Mouse (Mus musculus) liver, embryonic 16.5 days (tissue): Measurements from ENCODE around the gene Cdr2. TPM values are rescaled to one million over a fixed set of nuclear protein-coding genes. Genes with fewer than 3 reads are reported as not detected.
"Not testable (repeated sequence)": the region's sequence is repeated elsewhere in the genome, so short reads cannot be mapped to it uniquely, and the experiment has no call there.

Experiments used
- ATAC-seq: fragments of 200-750 bp; cut with Nextera tagmentation; 2 replicates; pipeline ENCODE4 v1.8.0; 2017; ENCODE audit warnings: low read depth, mild to moderate bottlenecking, moderate number of reproducible peaks, moderate library complexity
- H3K27ac ChIP-seq: fragments of 300-500 bp; sonication (generic); 2 replicates; pipeline ENCODE4 v1.5.1; 2014; ENCODE audit warnings: mild to moderate bottlenecking, low read length
- H3K27me3 ChIP-seq: fragments of 300-500 bp; sonication (generic); 2 replicates; pipeline ENCODE4 v1.6.1; 2014; ENCODE audit warnings: low read depth, low read length, mixed read lengths; ENCODE audit not compliant: control insufficient read depth, insufficient read depth
- H3K36me3 ChIP-seq: fragments of 300-500 bp; sonication (generic); 2 replicates; pipeline ENCODE4 v1.6.1; 2014; ENCODE audit warnings: mild to moderate bottlenecking; ENCODE audit not compliant: control insufficient read depth, insufficient read depth
- H3K4me1 ChIP-seq: fragments of 300-500 bp; sonication (generic); 2 replicates; pipeline ENCODE4 v1.6.1; 2014; ENCODE audit warnings: low read depth, low read length, mixed read lengths; ENCODE audit not compliant: control insufficient read depth
- H3K4me2 ChIP-seq: fragments of 300-500 bp; sonication (generic); 2 replicates; pipeline ENCODE4 v1.6.1; 2014; ENCODE audit warnings: low read depth, low read length, mixed read lengths
- H3K4me3 ChIP-seq: fragments of 300-500 bp; sonication (generic); 2 replicates; pipeline ENCODE4 v1.5.1; 2014; ENCODE audit warnings: low read depth, mild to moderate bottlenecking, low read length
- H3K9ac ChIP-seq: fragments of 300-500 bp; sonication (generic); 2 replicates; pipeline ENCODE4 v1.6.1; 2014; ENCODE audit warnings: low read depth, low read length
- H3K9me3 ChIP-seq: fragments of 300-500 bp; sonication (generic); replicated peaks from 2 replicates; pipeline ENCODE4 v1.6.1; 2016; ENCODE audit warnings: low read length; ENCODE audit not compliant: control insufficient read depth
- WGBS: fragments of 180-500 bp; shearing (Covaris S2); extraction: QIAGEN DNeasy Blood & Tissue Kit; methylation state at CpG from one replicate; pipeline ENCODE4 v1.1.7; 2014; ENCODE audit not compliant: insufficient replicate concordance; 5-methylcytosine and 5-hydroxymethylcytosine counted together
- polyA plus RNA-seq: library from polyadenylated mRNA; unstranded; fragments of >200 nt; fragmentation: Nextera tagmentation; extraction: Ambion mirVana; gene quantifications from 2 replicates; pipeline ENCODE4 v1.2.1, GENCODE M21; 2015

Gene Cdr2
- polyA plus RNA-seq, 1 experiment from 2014 or later: 51.5 TPM

- no peaks in the 10 kb centered on the region for H3K27me3 ChIP-seq
- 23% methylated on average over 4 of the region's 4 CpGs for WGBS
- H3K4me1 ChIP-seq: peaks cover 33% of the 10 kb centered on the region
- H3K9ac ChIP-seq: peak overlapping the region; percentile 97
- H3K4me3 ChIP-seq: peak overlapping the region; percentile 88
- no peaks in the 10 kb centered on the region for H3K9me3 ChIP-seq
- H3K27ac ChIP-seq: peak overlapping the region; percentile 95
- no peaks in the 10 kb centered on the region for H3K36me3 ChIP-seq
- peak overlapping the region; percentile 85 for H3K4me2 ChIP-seq
- peak; percentile 78 for ATAC-seq
Measured at GRCm38 (mm10) chr7:120980041-120980440, 2.1 kb downstream of the Cdr2 start.

- H3K27ac ChIP-seq: no peak overlapping the region
Measured at GRCm38 (mm10) chr7:120977063-120977462, 5.0 kb downstream of the Cdr2 start.

GRCm38 (mm10) chr7:120974001-120974400 lies 8.1 kb downstream of the Cdr2 start:
- peaks cover 63% of the 10 kb centered on the region for H3K4me1 ChIP-seq
- ATAC-seq: no peak
- no peak overlapping the region for H3K4me2 ChIP-seq
- WGBS: 78% methylated on average over 3 of the region's 3 CpGs
- H3K27ac ChIP-seq: 0 out of 2 replicates have a peak overlapping the region, but pooled peaks have one; percentile 43
- no peak overlapping the region for H3K9ac ChIP-seq
- no peaks in the 10 kb centered on the region for H3K27me3 ChIP-seq
- H3K4me3 ChIP-seq: no peak overlapping the region
- H3K9me3 ChIP-seq: no peaks in the 10 kb centered on the region
- H3K36me3 ChIP-seq: no peaks in the 10 kb centered on the region

More at GRCm38 (mm10) chr7:120977063-120977462, 5.0 kb downstream of the Cdr2 start:
- peaks cover 44% of the 10 kb centered on the region for H3K4me1 ChIP-seq
- H3K27me3 ChIP-seq: no peaks in the 10 kb centered on the region
- peak overlapping the region; percentile 85 for H3K4me2 ChIP-seq
- WGBS: 68% methylated on average over 7 of the region's 7 CpGs
- no peak overlapping the region; the same call in 1 of the 2 replicates for H3K4me3 ChIP-seq
- H3K9ac ChIP-seq: no peak overlapping the region
- no peaks in the 10 kb centered on the region for H3K36me3 ChIP-seq
- no peak for ATAC-seq
- H3K9me3 ChIP-seq: no peaks in the 10 kb centered on the region

- not testable (repeated sequence) for H3K9me3 ChIP-seq, ATAC-seq, H3K9ac ChIP-seq, H3K4me3 ChIP-seq, H3K4me2 ChIP-seq, H3K27me3 ChIP-seq
- Histone ChIP-seq H3K4me1 (peaks cover 64% of the 10 kb centered on the region), H3K36me3 (peaks cover 12% of the 10 kb centered on the region), H3K27ac (0 out of 2 replicates have a peak overlapping the region, but pooled peaks have one; percentile 12)
- 66% methylated on average over 2 of the region's 2 CpGs for WGBS
Measured at GRCm38 (mm10) chr7:120972471-120972870, 9.6 kb downstream of the Cdr2 start.

- Histone ChIP-seq H3K36me3 (peaks cover 18% of the 10 kb centered on the region), H3K4me3 (no peak overlapping the region), H3K9me3 (no peaks in the 10 kb centered on the region), H3K4me1 (peaks cover 53% of the 10 kb centered on the region), H3K27me3 (no peaks in the 10 kb centered on the region), H3K4me2 (no peak overlapping the region), H3K27ac (peak overlapping the region; percentile 73), H3K9ac (no peak overlapping the region)
- WGBS: 79% methylated on average over 5 of the region's 5 CpGs
- ATAC-seq: no peak
Measured at GRCm38 (mm10) chr7:120970112-120970511, 12.0 kb downstream of the Cdr2 start.

- peaks cover 50% of the 10 kb centered on the region for H3K4me1 ChIP-seq
- H3K9ac ChIP-seq: peak overlapping the region; percentile 17
- H3K27me3 ChIP-seq: no peaks in the 10 kb centered on the region
- 25% methylated on average over 7 of the region's 7 CpGs for WGBS
- ATAC-seq: peak; percentile 99
- peak overlapping the region; percentile 89 for H3K27ac ChIP-seq
- no peaks in the 10 kb centered on the region for H3K9me3 ChIP-seq
- H3K4me2 ChIP-seq: peak overlapping the region; percentile 52
- peaks cover 23% of the 10 kb centered on the region for H3K36me3 ChIP-seq
- peak overlapping the region; percentile 27 for H3K4me3 ChIP-seq
Measured at GRCm38 (mm10) chr7:120969221-120969620, 12.9 kb downstream of the Cdr2 start.

- Histone ChIP-seq H3K27ac (no peak overlapping the region), H3K9ac (no peak overlapping the region), H3K9me3 (no peaks in the 10 kb centered on the region), H3K4me2 (no peak overlapping the region), H3K4me3 (no peak overlapping the region), H3K36me3 (peaks cover 48% of the 10 kb centered on the region), H3K27me3 (no peaks in the 10 kb centered on the region), H3K4me1 (peaks cover 5% of the 10 kb centered on the region)
- WGBS: 87% methylated on average over 5 of the region's 5 CpGs
- no peak for ATAC-seq
Measured at GRCm38 (mm10) chr7:120963126-120963525, 19.0 kb downstream of the Cdr2 start.

GRCm38 (mm10) chr7:120961893-120962292 lies 20.2 kb downstream of the Cdr2 start:
- WGBS: 61% methylated on average over 3 of the region's 3 CpGs
- Histone ChIP-seq H3K4me3 (no peak overlapping the region), H3K36me3 (peaks cover 51% of the 10 kb centered on the region), H3K4me1 (no peaks in the 10 kb centered on the region), H3K27me3 (no peaks in the 10 kb centered on the region), H3K27ac (no peak overlapping the region), H3K4me2 (no peak overlapping the region), H3K9me3 (no peaks in the 10 kb centered on the region), H3K9ac (no peak overlapping the region)
- ATAC-seq: no peak

- H3K4me3 ChIP-seq: no peak overlapping the region
- H3K4me1 ChIP-seq: no peaks in the 10 kb centered on the region
- H3K27ac ChIP-seq: no peak overlapping the region
- ATAC-seq: no peak
- no peak overlapping the region for H3K4me2 ChIP-seq
- H3K27me3 ChIP-seq: no peaks in the 10 kb centered on the region
- H3K9me3 ChIP-seq: no peaks in the 10 kb centered on the region
- peaks cover 57% of the 10 kb centered on the region for H3K36me3 ChIP-seq
- H3K9ac ChIP-seq: no peak overlapping the region
- WGBS: 84% methylated on average over 6 of the region's 6 CpGs
Measured at GRCm38 (mm10) chr7:120960601-120961000, 21.5 kb downstream of the Cdr2 start.
